Mouse (Mus musculus): Measurements from ENCODE around the gene Zfp40. TPM values are rescaled to one million over a fixed set of nuclear protein-coding genes. Genes with fewer than 3 reads are reported as not detected.

Zfp40 gene
- total RNA-seq (2021), result 10 to 100 TPM; 17.1 to 17.4 TPM
- long read RNA-seq, experiment 1, full-length matches to known transcripts, result 8 of 10 reads
- long read RNA-seq, experiment 1, partial matches to known transcripts, result 0 of 10 reads
- long read RNA-seq, experiment 1, other reads (novel, unspliced or antisense), result 2 of 10 reads
- long read RNA-seq, experiment 2, partial matches to known transcripts, result 0 of 1 reads
- long read RNA-seq, experiment 2, other reads (novel, unspliced or antisense), result 0 of 1 reads

GRCm38 (mm10) chr17:23192453-23193379, at the start of gene Zfp40:
Gene Zfp40, minus strand, starts transcription at chr17:23193252.
- DNase-seq (ENCODE audit: low spot score in 2 of 2), result peak; percentile 90 to 91

DNA sequence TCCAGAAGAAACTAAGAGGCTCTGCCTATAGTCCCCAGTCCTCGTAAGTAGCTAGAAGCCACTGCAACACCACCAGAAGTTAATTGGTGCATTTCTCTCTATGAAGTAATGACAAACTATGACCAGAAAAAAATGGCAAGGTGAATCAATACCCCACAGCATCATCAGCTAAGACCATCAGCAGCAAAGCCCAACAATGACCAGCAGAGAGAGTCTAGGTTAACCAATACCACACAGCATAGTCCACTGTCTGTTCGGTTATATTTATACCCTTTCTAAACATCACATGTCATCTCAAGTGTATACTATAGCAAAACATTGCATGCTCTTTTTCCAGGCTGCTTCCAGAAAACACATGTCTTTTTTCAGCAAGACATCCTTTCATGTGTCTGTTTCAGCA, 25.3 kb upstream of the Zfp40 start:
- no peak for DNase-seq (ENCODE audit: low spot score in 2 of 2)

DNA sequence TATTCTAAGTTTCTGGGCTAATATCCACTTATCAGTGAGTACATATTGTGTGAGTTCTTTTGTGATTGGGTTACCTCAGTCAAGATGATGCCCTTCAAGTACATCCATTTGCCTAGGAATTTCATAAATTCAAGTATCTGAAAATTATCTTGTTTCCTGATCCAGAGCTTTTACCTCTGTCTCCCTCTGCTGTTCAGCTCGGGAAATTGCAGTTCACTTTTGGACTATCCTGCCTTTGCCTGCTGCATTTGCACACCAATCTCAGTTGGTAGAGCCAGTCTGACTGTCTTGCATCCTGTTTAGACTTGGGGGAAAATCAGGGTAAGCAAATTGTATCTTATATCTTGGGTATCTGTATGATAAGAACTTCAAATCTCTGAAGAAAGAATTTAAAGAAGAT, 6.8 kb upstream of the Zfp40 start:
- peak in 1 of 2 experiments; percentile 6 for DNase-seq (ENCODE audit: low spot score in 2 of 2)

- DNase-seq (ENCODE audit: low spot score in 2 of 2), result peak; percentile 35 to 49
These were observed 389 bp upstream of the Zfp40 start for GRCm38 (mm10) chr17:23193441-23193840.

GRCm38 (mm10) chr17:23187680-23188079, 5.4 kb downstream of the Zfp40 start:
- DNase-seq (ENCODE audit: low spot score in 2 of 2), result no peak

Other genes starting within 250 kb of the Zfp40 start
- gene Vmn2r-ps130, start 132.1 kb downstream of the Zfp40 start, total RNA-seq (2021), result not detected
- not detected for gene Vmn2r114, start 119.3 kb upstream of the Zfp40 start, total RNA-seq (2021)
- gene Vmn2r115, start 150.5 kb upstream of the Zfp40 start, total RNA-seq (2021), result not detected
- not detected for gene Vmn2r116, start 191.4 kb upstream of the Zfp40 start, total RNA-seq (2021)